Mouse (Mus musculus) ES-Bruce4 (cell line): ENCODE measurements around the gene Clcn2. TPM values are rescaled to one million over a fixed set of nuclear protein-coding genes. Genes with fewer than 3 reads are reported as not detected.

ENCODE experiments used
- H3K27ac ChIP-seq: 2 replicates; pipeline ENCODE4 v1.5.1; 2012; ENCODE audit warnings: low read length, inconsistent platforms; ENCODE audit not compliant: insufficient read depth
- H3K27me3 ChIP-seq: 2 replicates; pipeline ENCODE4 v1.6.1; 2012; ENCODE audit warnings: mild to moderate bottlenecking, low read length, inconsistent platforms; ENCODE audit not compliant: control insufficient read depth, poor library complexity, insufficient read depth, severe bottlenecking
- H3K36me3 ChIP-seq: 2 replicates; pipeline ENCODE4 v1.6.1; 2012; ENCODE audit warnings: inconsistent platforms, mild to moderate bottlenecking, low read length, moderate library complexity; ENCODE audit not compliant: control insufficient read depth, poor library complexity, insufficient read depth, severe bottlenecking
- H3K4me1 ChIP-seq: one replicate; pipeline ENCODE4 v1.8.1; 2011; ENCODE audit warnings: low read length; ENCODE audit not compliant: control insufficient read depth, insufficient read depth
- H3K4me3 ChIP-seq: 2 replicates; pipeline ENCODE4 v1.5.1; 2011; ENCODE audit warnings: low read depth, mild to moderate bottlenecking, low read length
- H3K9ac ChIP-seq: 2 replicates; pipeline ENCODE4 v1.6.1; 2012; ENCODE audit warnings: low read depth, mild to moderate bottlenecking, inconsistent platforms; ENCODE audit not compliant: poor library complexity, severe bottlenecking
- H3K9me3 ChIP-seq: replicated peaks from 2 replicates; pipeline ENCODE4 v1.6.1; 2012; ENCODE audit warnings: mild to moderate bottlenecking, low read length, inconsistent platforms; ENCODE audit not compliant: control insufficient read depth, poor library complexity, insufficient read depth, severe bottlenecking
- CTCF ChIP-seq: IDR thresholded peaks from one replicate; pipeline ENCODE4 v1.8.1; 2011; ENCODE audit warnings: low read depth, low read length
- EP300 ChIP-seq: IDR thresholded peaks from 2 replicates; pipeline ENCODE4 v1.6.1; 2011; ENCODE audit warnings: low read depth, low read length; ENCODE audit not compliant: insufficient read depth
- POLR2A ChIP-seq: IDR thresholded peaks from one replicate; pipeline ENCODE4 v1.8.1; 2011; ENCODE audit warnings: low read length; ENCODE audit not compliant: insufficient read depth
- polyA plus RNA-seq: library from polyadenylated mRNA; stranded (reverse); fragments of >200 nt; gene quantifications from 2 replicates; pipeline ENCODE4 v1.2.4, GENCODE M21; 2011; ENCODE audit warnings: low read depth; ENCODE audit not compliant: missing spikeins, insufficient read depth, insufficient read length

The Clcn2 gene
- polyA plus RNA-seq, 1 experiment, result 8.8 TPM

- Histone ChIP-seq H3K9me3 (no peaks in the 10 kb centered on the region), H3K4me3 (no peak overlapping the region), H3K36me3 (no peaks in the 10 kb centered on the region), H3K9ac (no peak overlapping the region), H3K27ac (no peak overlapping the region), H3K4me1 (no peaks in the 10 kb centered on the region), H3K27me3 (no peaks in the 10 kb centered on the region)
- TF ChIP-seq CTCF (no peak), EP300 (no peak), POLR2A (no peak)
These were observed 29.1 kb upstream of the Clcn2 start for GRCm38 (mm10) chr16:20746641-20747040.

GRCm38 (mm10) chr16:20739845-20740244, 22.3 kb upstream of the Clcn2 start:
- H3K27ac ChIP-seq, result no peak overlapping the region
- no peaks in the 10 kb centered on the region for H3K9me3 ChIP-seq
- no peak overlapping the region for H3K4me3 ChIP-seq
- no peaks in the 10 kb centered on the region for H3K4me1 ChIP-seq
- TF ChIP-seq CTCF (no peak), POLR2A (no peak), EP300 (no peak)
- no peaks in the 10 kb centered on the region for H3K36me3 ChIP-seq
- no peak overlapping the region for H3K9ac ChIP-seq
- no peaks in the 10 kb centered on the region for H3K27me3 ChIP-seq

- H3K36me3 ChIP-seq, result no peaks in the 10 kb centered on the region
- H3K4me3 ChIP-seq, result no peak overlapping the region
- no peak overlapping the region for H3K9ac ChIP-seq
- TF ChIP-seq CTCF, result no peak
- no peak for TF ChIP-seq EP300
- TF ChIP-seq POLR2A, result no peak
- H3K4me1 ChIP-seq, result peaks cover under 1% of the 10 kb centered on the region
- H3K27ac ChIP-seq, result no peak overlapping the region
- peaks cover 3% of the 10 kb centered on the region; the same call in 1 of the 2 replicates for H3K27me3 ChIP-seq
- no peaks in the 10 kb centered on the region for H3K9me3 ChIP-seq
These were observed 19.3 kb upstream of the Clcn2 start for GRCm38 (mm10) chr16:20736823-20737222.

GRCm38 (mm10) chr16:20736168-20736567, 18.6 kb upstream of the Clcn2 start:
- Histone ChIP-seq H3K9ac (no peak overlapping the region), H3K4me1 (peaks cover 2% of the 10 kb centered on the region), H3K27me3 (peaks cover 3% of the 10 kb centered on the region; the same call in 1 of the 2 replicates), H3K4me3 (no peak overlapping the region), H3K27ac (no peak overlapping the region), H3K36me3 (no peaks in the 10 kb centered on the region), H3K9me3 (no peaks in the 10 kb centered on the region)
- TF ChIP-seq CTCF, result no peak
- no peak for TF ChIP-seq EP300
- no peak for TF ChIP-seq POLR2A

- Histone ChIP-seq H3K27me3 (peaks cover 3% of the 10 kb centered on the region; the same call in 1 of the 2 replicates), H3K36me3 (no peaks in the 10 kb centered on the region), H3K9me3 (no peaks in the 10 kb centered on the region), H3K4me1 (peaks cover 2% of the 10 kb centered on the region), H3K27ac (no peak overlapping the region), H3K4me3 (no peak overlapping the region), H3K9ac (no peak overlapping the region)
- TF ChIP-seq CTCF (no peak), POLR2A (no peak), EP300 (no peak)
These were observed 18.1 kb upstream of the Clcn2 start for GRCm38 (mm10) chr16:20735651-20736050.

- TF ChIP-seq EP300 (no peak), CTCF (no peak), POLR2A (no peak)
- H3K27me3 ChIP-seq, result peaks cover 3% of the 10 kb centered on the region; the same call in 1 of the 2 replicates
- H3K36me3 ChIP-seq, result no peaks in the 10 kb centered on the region
- peak within 1 kb of the TSS; percentile 84 for H3K9ac ChIP-seq
- H3K27ac ChIP-seq, result no peak within 1 kb of the TSS
- H3K4me1 ChIP-seq, result peaks cover 2% of the 10 kb centered on the region
- peak within 1 kb of the TSS; percentile 45 for H3K4me3 ChIP-seq
- no peaks in the 10 kb centered on the region for H3K9me3 ChIP-seq
These were observed 16.5 kb upstream of the Clcn2 start, which contains the start of gene Thpo for GRCm38 (mm10) chr16:20733731-20734730. Gene Thpo, minus strand, starts transcription at chr16:20734511.
